Mouse (Mus musculus) c-Kit-positive CD71-positive TER-119-negative erythroid progenitor cells, embryonic 14.5 days (primary cell): ENCODE measurements around the gene Tinf2.

Experiments
- DNase-seq: peaks from one replicate; pipeline ENCODE4 v3.0.0-alpha.2; 2013; ENCODE audit warnings: low read depth

The Tinf2 gene

DNA sequence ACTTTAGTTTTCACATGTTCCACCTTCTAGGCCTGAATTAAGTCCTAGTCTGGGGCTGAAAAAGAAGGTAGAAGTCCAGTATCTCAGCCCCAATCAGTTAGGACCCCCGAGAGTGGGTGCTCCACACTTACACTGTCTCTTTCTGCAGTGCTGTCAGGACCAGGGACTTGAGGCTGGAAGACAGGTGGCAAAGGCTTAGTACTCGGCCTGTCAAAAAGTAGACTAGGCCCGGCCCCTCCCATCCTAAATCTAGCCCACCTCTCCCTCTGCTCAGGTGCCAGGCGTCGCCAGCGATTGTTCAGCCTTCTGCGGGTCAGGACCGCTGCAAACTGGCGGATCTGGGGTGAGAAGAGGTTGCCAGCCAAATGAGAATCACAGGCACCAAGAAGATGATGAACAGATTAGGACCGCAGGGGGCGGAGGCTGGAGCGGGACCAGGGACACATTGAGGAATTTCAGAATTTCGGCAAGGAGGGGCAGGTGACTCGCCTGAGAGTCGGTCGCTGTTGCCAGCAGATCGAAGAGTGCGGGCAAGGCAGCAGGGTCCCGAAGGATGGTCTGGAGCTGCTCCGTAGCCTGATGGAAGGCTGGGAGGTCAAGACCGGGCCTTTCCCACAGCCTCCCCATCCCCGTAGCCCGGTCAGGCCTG is 46.6 kb downstream of the Tinf2 start:
- no peak for DNase-seq

- DNase-seq = no peak
Observed at GRCm38 (mm10) chr14:55629312-55629711, 52.3 kb downstream of the Tinf2 start.

DNA sequence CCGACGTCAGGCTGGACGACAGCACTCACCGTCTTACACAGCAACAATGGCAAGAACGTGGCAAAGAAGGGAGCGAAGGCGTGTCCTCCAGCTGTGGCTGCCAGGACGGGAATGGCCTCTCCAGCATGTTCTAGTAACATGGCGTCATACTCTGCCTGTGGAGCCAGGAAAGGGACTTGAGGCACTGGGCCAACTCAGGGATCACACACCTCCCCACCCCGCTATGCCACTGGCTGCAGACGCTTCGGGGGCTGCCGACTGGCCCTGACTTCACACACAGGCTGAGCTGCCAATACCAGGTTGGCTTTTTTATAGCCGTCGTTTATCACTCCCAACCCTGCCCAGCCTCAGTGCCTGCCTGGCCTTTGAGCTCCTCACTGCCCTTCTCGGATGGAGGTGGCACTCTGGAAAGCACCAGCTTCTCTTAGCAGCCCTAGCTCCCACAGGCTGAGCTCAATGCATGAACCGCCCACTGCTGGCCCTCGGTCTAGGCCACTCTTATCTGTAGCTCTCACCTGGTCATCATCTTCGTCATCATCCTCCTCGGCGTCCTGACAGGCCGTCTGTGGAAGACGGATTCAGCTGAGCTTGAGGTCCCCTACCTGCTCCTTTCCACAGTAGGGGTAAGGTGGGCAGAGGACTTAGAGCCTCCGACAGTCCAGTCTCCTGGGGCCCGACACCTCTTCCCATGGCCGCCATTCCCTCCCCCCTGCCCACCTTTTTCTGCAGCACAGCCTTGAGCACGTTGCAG is 53.4 kb downstream of the Tinf2 start:
- DNase-seq = no peak
